In genomic region chr11:100428612-100429199, GRCm38 (mm10) we compare ENCODE assay signal across 9 mouse cellular contexts. TPM values are rescaled to one million over a fixed set of nuclear protein-coding genes. Genes with fewer than 3 reads are reported as not detected.
DNase-seq lines count a peak whose midpoint lies in the region; ATAC-seq and TF ChIP-seq lines count a peak whose summit lies in the region.
"Had no signal": no experiment of that assay in that cellular context is flagged by ENCODE, and none has a peak within 500 bp of the region (broad histone marks: within the 10 kb centered on the region; RNA-seq: fewer than 3 reads in every experiment).

No protein-coding gene starts in this region.

- H3K27me3 ChIP-seq in midbrain, embryonic 13.5 days: no peaks in the 10 kb centered on the region
- no peaks in the 10 kb centered on the region for H3K27me3 ChIP-seq in midbrain, embryonic 11.5 days (ENCODE audit: control insufficient read depth, insufficient read depth, low read length)
- H3K27me3 ChIP-seq: liver, embryonic 12.5 days had no signal

- H3K4me3 ChIP-seq in midbrain, embryonic 13.5 days (replicated peaks): no peak overlapping the region
- H3K4me3 ChIP-seq in midbrain, embryonic 11.5 days (ENCODE audit: low read depth, low read length): no peak overlapping the region
- H3K4me3 ChIP-seq in olfactory bulb, adult 2 months (ENCODE audit: insufficient read depth, low read depth, low read length): no peak overlapping the region
- H3K4me3 ChIP-seq: liver, embryonic 12.5 days had no signal

- 0 out of 2 replicates have a peak overlapping the region, but pooled peaks have one; percentile 5 for H3K27ac ChIP-seq in midbrain, embryonic 13.5 days
- H3K27ac ChIP-seq in midbrain, embryonic 11.5 days (ENCODE audit: low read depth, low read length): no peak overlapping the region
- peak overlapping the region; percentile 47 for H3K27ac ChIP-seq in olfactory bulb, adult 2 months (ENCODE audit: insufficient read depth, low read depth, low read length)
- H3K27ac ChIP-seq: liver, embryonic 12.5 days had no signal

- ATAC-seq in midbrain, embryonic 13.5 days: no peak
- ATAC-seq in midbrain, embryonic 11.5 days (ENCODE audit: low FRiP score): no peak
- ATAC-seq: liver, embryonic 12.5 days had no signal

- peaks cover 37% of the 10 kb centered on the region for H3K36me3 ChIP-seq in midbrain, embryonic 13.5 days
- H3K36me3 ChIP-seq in midbrain, embryonic 11.5 days (ENCODE audit: control insufficient read depth, insufficient read depth, low read length): no peaks in the 10 kb centered on the region

- no peak for TF ChIP-seq POLR2A in olfactory bulb, adult 2 months (IDR thresholded peaks at IDR 0.05; ENCODE audit: insufficient read depth, low read depth, low read length)

- DNase-seq in heart, adult 11 months: peak; percentile 93
- no peak for DNase-seq in heart, adult 8-10 months (ENCODE audit: low spot score)
- no peak for DNase-seq in midbrain, embryonic 11.5 days (ENCODE audit: low spot score, missing footprints)
- DNase-seq in brain, adult 2 months (ENCODE audit: low read depth, low spot score): peak; percentile 69
- no peak for DNase-seq in liver
- DNase-seq in T-cell, adult 2 months (ENCODE audit: low spot score): no peak

- H3K9ac ChIP-seq in midbrain, embryonic 13.5 days (replicated peaks): no peak overlapping the region
- H3K9ac ChIP-seq in midbrain, embryonic 11.5 days (ENCODE audit: low read length): no peak overlapping the region
- H3K9ac ChIP-seq: liver, embryonic 12.5 days had no signal

- 73% methylated on average over 9 of the region's 9 CpGs for WGBS in midbrain, embryonic 13.5 days
- 88% methylated on average over 9 of the region's 9 CpGs for WGBS in midbrain, embryonic 11.5 days
- 26% methylated on average over 9 of the region's 9 CpGs for WGBS in olfactory bulb, adult 2 months

- H3K4me1 ChIP-seq in midbrain, embryonic 13.5 days (replicated peaks): peaks cover 5% of the 10 kb centered on the region; the same call in 1 of the 2 replicates
- no peaks in the 10 kb centered on the region for H3K4me1 ChIP-seq in midbrain, embryonic 11.5 days (ENCODE audit: control insufficient read depth, insufficient read depth, low read length)
- 0 out of 2 replicates have a peak, but pooled peaks cover 12% of the 10 kb centered on the region for H3K4me1 ChIP-seq in olfactory bulb, adult 2 months (ENCODE audit: control insufficient read depth, insufficient read depth, low read length)

- no peaks in the 10 kb centered on the region for H3K9me3 ChIP-seq in midbrain, embryonic 13.5 days
- H3K9me3 ChIP-seq in midbrain, embryonic 11.5 days (ENCODE audit: control insufficient read depth, low read length): no peaks in the 10 kb centered on the region
- H3K9me3 ChIP-seq: liver, embryonic 12.5 days had no signal

- H3K4me2 ChIP-seq in midbrain, embryonic 13.5 days (replicated peaks): no peak overlapping the region
- H3K4me2 ChIP-seq in midbrain, embryonic 11.5 days: no peak overlapping the region
- H3K4me2 ChIP-seq: liver, embryonic 12.5 days had no signal

- no peak for TF ChIP-seq CTCF in olfactory bulb, adult 2 months (IDR thresholded peaks at IDR 0.05; ENCODE audit: insufficient read depth, low read depth, low read length)

RNA-seq across cellular contexts. Expression of gene Nt5c3b, which starts 12.9 kb away (rescaled TPM):
- 10 to 100 TPM; 18.8 to 28.0 (median 25.2) TPM for total RNA-seq in heart, adult 8-10 months (2022)
- 99.3 and 101 TPM in 2 replicates for polyA plus RNA-seq in midbrain, embryonic 13.5 days (2015; fragmentation: Nextera tagmentation; extraction: Ambion mirVana)
- 88.9 and 91.6 TPM in 2 replicates for polyA plus RNA-seq in midbrain, embryonic 11.5 days (2014; fragmentation: Nextera tagmentation; extraction: Ambion mirVana)
- polyA plus RNA-seq in olfactory bulb, adult 2 months (2012; ENCODE audit: insufficient read depth, insufficient read length, low replicate concordance, missing spikeins): not detected in 2 replicates

RNA-seq across cellular contexts. Expression of gene Klhl10, which starts 13.0 kb away (rescaled TPM):
- total RNA-seq in heart, adult 8-10 months (2022): under 1 TPM; 0.59 to 0.90 (median 0.77) TPM
- 0.85 and 1.2 TPM in 2 replicates for polyA plus RNA-seq in midbrain, embryonic 13.5 days (2015; fragmentation: Nextera tagmentation; extraction: Ambion mirVana)
- 0.44 and 0.61 TPM in 2 replicates for polyA plus RNA-seq in midbrain, embryonic 11.5 days (2014; fragmentation: Nextera tagmentation; extraction: Ambion mirVana)
- not detected in 2 replicates for polyA plus RNA-seq in olfactory bulb, adult 2 months (2012; ENCODE audit: insufficient read depth, insufficient read length, low replicate concordance, missing spikeins)

RNA-seq across cellular contexts. Expression of gene Fkbp10, which starts 13.2 kb away (rescaled TPM):
- total RNA-seq in heart, adult 8-10 months (2022): 10 to 100 TPM in 1 of 4 experiments, 1 to 10 TPM in 3; 9.0 to 11.1 (median 9.0) TPM
- polyA plus RNA-seq in midbrain, embryonic 13.5 days (2015; fragmentation: Nextera tagmentation; extraction: Ambion mirVana): 16.4 and 19.9 TPM in 2 replicates
- polyA plus RNA-seq in midbrain, embryonic 11.5 days (2014; fragmentation: Nextera tagmentation; extraction: Ambion mirVana): 33.0 and 36.2 TPM in 2 replicates
- not detected in 2 replicates for polyA plus RNA-seq in olfactory bulb, adult 2 months (2012; ENCODE audit: insufficient read depth, insufficient read length, low replicate concordance, missing spikeins)

RNA-seq across cellular contexts. Expression of gene P3h4, which starts 14.1 kb away (rescaled TPM):
- total RNA-seq in heart, adult 8-10 months (2022): 10 to 100 TPM; 13.7 to 19.4 (median 16.4) TPM
- polyA plus RNA-seq in midbrain, embryonic 13.5 days (2015; fragmentation: Nextera tagmentation; extraction: Ambion mirVana): 13.7 and 16.8 TPM in 2 replicates
- polyA plus RNA-seq in midbrain, embryonic 11.5 days (2014; fragmentation: Nextera tagmentation; extraction: Ambion mirVana): 19.3 and 19.7 TPM in 2 replicates
- polyA plus RNA-seq in olfactory bulb, adult 2 months (2012; ENCODE audit: insufficient read depth, insufficient read length, low replicate concordance, missing spikeins): not detected in 2 replicates

RNA-seq across cellular contexts. Expression of gene Jup, which starts 31.1 kb away (rescaled TPM):
- 100 to 1,000 TPM; 224 to 279 (median 261) TPM for total RNA-seq in heart, adult 8-10 months (2022)
- 69.2 and 70.5 TPM in 2 replicates for polyA plus RNA-seq in midbrain, embryonic 13.5 days (2015; fragmentation: Nextera tagmentation; extraction: Ambion mirVana)
- polyA plus RNA-seq in midbrain, embryonic 11.5 days (2014; fragmentation: Nextera tagmentation; extraction: Ambion mirVana): 23.5 and 25.2 TPM in 2 replicates
- not detected in 2 replicates for polyA plus RNA-seq in olfactory bulb, adult 2 months (2012; ENCODE audit: insufficient read depth, insufficient read length, low replicate concordance, missing spikeins)

Comparison
In these comparisons a context has a peak if more than half of its experiments do, and no peak if none do; other contexts are left out.
1. DNase-seq: peak in heart, adult 11 months (single experiment) and brain, adult 2 months (single experiment); none in heart, adult 8-10 months (single experiment), midbrain, embryonic 11.5 days (single experiment), liver (single experiment) and T-cell, adult 2 months (single experiment).
2. RNA of gene Fkbp10, which starts 13.2 kb away (polyA plus RNA-seq): 33.0 to 36.2 TPM in midbrain, embryonic 11.5 days and 16.4 to 19.9 TPM in midbrain, embryonic 13.5 days; not detected in olfactory bulb, adult 2 months; every median in the first group is over 10 times any median in the second.